Mouse (Mus musculus) embryonic fibroblast, embryonic 13.5 days (primary cell): ENCODE measurements around the gene Gabrb3. TPM values are rescaled to one million over a fixed set of nuclear protein-coding genes. Genes with fewer than 3 reads are reported as not detected.

Experiments used
- H3K27ac ChIP-seq: 2 replicates; pipeline ENCODE4 v1.5.1; 2012; ENCODE audit warnings: low read length, control low read depth, inconsistent platforms; ENCODE audit not compliant: insufficient read depth
- H3K4me1 ChIP-seq: 2 replicates; pipeline ENCODE4 v1.6.1; 2011; ENCODE audit warnings: low read length; ENCODE audit not compliant: control insufficient read depth, insufficient read depth
- H3K4me3 ChIP-seq: 2 replicates; pipeline ENCODE4 v1.5.1; 2011; ENCODE audit warnings: mild to moderate bottlenecking, control low read depth, low read length; ENCODE audit not compliant: insufficient read depth
- CTCF ChIP-seq: IDR thresholded peaks from 2 replicates; pipeline ENCODE4 v1.5.1; 2011; ENCODE audit warnings: mild to moderate bottlenecking, control low read depth, low read length, moderate library complexity, borderline replicate concordance; ENCODE audit not compliant: insufficient read depth
- POLR2A ChIP-seq: IDR thresholded peaks from 2 replicates; pipeline ENCODE4 v1.6.1; 2011; ENCODE audit warnings: low read depth, mild to moderate bottlenecking, control low read depth, low read length, moderate library complexity
- polyA plus RNA-seq: library from polyadenylated mRNA; stranded (reverse); fragments of >200 nt; gene quantifications from 2 replicates; pipeline ENCODE4 v1.2.4, GENCODE M21; 2011; ENCODE audit warnings: low read depth; ENCODE audit not compliant: missing spikeins, insufficient read length

The Gabrb3 gene
- polyA plus RNA-seq, 1 experiment, result 3.4 TPM

DNA sequence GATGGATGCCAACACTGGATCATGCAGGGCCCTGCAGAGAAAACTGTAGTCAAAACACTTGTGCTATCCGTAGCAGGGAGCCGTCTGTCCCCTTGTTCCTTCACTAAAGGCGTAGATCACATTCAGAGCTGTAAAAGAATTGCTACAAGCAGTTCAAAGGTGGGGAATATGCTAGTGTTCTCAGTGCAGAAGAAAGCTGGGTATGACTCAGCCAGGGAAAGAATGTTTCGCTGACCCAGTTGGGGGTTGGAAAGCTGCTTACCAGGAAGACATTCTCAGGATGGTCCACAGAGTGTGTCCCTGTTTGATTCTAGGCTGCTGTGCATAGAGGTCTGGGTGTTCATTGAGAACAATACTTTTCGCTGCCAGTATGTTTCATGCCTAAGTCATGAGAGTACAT, 177.8 kb downstream of the Gabrb3 start:
- Histone ChIP-seq H3K4me1 (no peaks in the 10 kb centered on the region; the same call in 1 of the 2 replicates), H3K4me3 (no peak overlapping the region), H3K27ac (no peak overlapping the region)
- TF ChIP-seq POLR2A, result no peak
- TF ChIP-seq CTCF, result no peak

DNA sequence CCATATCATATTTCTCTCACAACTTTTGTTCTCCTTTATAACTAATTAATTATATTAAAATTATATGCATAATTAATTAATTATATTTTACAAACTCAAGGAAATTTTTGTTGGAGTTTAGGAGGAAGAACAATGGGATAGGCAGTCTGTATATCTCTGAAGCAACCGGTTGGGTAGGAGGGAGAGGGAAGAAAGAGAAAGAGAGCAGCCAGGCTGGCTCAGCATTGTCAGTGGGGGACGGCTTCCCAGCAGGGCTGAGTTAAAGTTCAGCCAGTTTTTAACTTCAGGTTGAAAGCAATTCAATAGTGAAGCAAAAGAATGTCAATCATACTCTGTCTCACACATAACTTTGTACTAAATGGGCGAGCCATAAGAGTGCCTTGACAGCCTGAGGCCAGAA, 199.2 kb downstream of the Gabrb3 start:
- H3K4me3 ChIP-seq, result no peak overlapping the region
- H3K27ac ChIP-seq, result no peak overlapping the region
- no peaks in the 10 kb centered on the region for H3K4me1 ChIP-seq
- TF ChIP-seq POLR2A (no peak), CTCF (no peak)

DNA sequence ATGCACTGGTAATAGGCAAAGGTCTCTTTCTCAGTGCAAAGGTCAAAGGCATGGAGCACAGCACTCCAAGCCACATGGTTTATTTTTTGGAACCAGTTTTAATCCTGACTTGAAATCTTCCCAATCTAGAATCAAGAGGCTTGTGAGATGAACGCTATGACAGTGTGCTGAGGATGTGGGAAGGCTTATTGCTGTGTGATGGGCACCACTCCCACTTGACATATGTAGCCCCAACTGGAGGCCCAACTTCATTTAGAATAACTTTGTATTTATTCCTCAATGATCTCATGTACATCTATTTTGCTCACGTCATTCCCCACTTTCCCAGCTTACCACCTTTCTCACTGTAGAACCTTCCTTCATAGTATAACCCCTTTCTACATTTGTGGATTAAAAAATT, 200.5 kb downstream of the Gabrb3 start:
- Histone ChIP-seq H3K27ac (no peak overlapping the region), H3K4me3 (no peak overlapping the region), H3K4me1 (no peaks in the 10 kb centered on the region)
- no peak for TF ChIP-seq POLR2A
- no peak for TF ChIP-seq CTCF

DNA sequence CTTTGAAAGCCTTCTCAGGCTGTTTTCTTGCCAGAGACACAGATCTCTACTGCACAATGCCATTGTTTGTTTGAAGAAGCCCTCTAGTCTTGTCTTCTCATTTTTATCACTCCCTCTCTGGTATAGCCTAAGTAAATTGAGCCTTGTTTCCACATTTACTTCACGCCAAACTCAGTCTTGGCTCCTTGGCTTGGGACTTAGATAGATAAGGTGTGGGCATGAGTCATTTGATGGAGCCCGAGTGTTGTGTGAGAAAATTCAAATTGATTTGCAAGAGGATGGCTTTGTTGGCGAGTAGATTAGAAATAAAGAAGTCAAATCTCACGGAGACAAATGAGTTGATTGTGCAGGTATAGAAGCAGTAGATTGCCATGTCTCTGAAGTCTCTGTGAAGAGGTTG, 204.2 kb downstream of the Gabrb3 start:
- TF ChIP-seq POLR2A, result no peak
- TF ChIP-seq CTCF, result no peak
- no peak overlapping the region for H3K4me3 ChIP-seq
- H3K27ac ChIP-seq, result no peak overlapping the region
- H3K4me1 ChIP-seq, result no peaks in the 10 kb centered on the region

DNA sequence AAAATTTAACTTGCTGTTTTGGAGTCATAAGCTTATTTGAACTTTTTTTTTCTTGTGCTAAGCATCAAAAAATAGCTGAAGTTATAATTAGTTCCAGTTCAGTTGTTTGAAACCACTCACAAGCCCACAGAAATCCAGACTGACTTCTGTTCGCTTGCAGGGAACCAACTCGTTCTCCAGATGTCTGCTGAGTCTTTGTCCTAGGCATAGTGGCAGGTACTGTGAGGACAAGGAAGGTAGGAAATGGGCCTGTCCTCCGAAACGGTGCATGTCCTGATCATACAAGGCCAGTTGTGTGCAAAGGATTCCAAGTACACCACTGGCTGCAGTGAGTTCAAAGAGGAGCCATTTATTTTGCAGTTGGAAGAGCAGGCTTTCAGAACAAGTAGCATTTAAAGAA, 215.5 kb downstream of the Gabrb3 start:
- Histone ChIP-seq H3K27ac (no peak overlapping the region), H3K4me3 (no peak overlapping the region), H3K4me1 (no peaks in the 10 kb centered on the region)
- no peak for TF ChIP-seq POLR2A
- no peak for TF ChIP-seq CTCF

DNA sequence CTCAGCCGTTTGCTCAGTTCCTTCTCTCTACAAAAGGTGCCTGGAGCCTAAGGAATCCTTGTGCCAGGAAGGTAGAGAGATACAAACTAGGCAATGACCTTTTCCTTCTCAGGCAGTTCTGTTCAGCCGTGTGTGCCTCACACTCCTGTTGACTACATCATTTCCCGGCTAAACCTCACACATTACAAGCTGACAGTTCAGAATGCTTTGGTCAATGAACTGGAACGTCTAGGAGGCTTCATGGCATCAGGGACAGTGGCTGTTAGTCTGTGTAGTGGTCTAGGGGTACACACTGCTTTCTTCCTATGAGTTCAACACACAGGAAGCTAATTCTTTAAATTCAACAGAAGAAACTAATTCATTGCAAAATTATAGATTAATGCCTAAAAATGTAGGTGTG, 216.2 kb downstream of the Gabrb3 start:
- Histone ChIP-seq H3K4me1 (no peaks in the 10 kb centered on the region), H3K4me3 (no peak overlapping the region), H3K27ac (no peak overlapping the region)
- TF ChIP-seq CTCF, result no peak
- TF ChIP-seq POLR2A, result no peak

DNA sequence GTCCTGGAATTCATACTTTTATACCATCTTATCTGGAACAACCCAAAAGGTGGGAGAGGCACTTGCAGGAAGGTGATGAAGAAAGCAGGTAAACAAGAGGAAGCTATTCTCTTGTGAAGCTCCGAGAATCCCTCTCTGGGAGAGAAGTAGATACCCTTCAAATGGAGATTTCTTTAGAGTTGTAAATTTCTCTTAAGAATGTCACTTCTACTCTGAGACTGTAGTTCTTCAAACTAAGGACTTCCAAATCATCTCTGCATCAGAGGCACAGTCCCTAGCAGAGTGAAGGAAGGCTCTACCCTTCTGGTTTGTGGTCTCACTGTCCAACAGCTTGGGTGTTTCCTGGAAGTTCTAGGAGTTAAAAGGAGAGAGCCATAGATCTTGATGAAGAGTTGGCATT, 221.3 kb downstream of the Gabrb3 start:
- no peak overlapping the region for H3K27ac ChIP-seq
- no peak for TF ChIP-seq CTCF
- no peak for TF ChIP-seq POLR2A
- H3K4me3 ChIP-seq, result no peak overlapping the region
- no peaks in the 10 kb centered on the region for H3K4me1 ChIP-seq

DNA sequence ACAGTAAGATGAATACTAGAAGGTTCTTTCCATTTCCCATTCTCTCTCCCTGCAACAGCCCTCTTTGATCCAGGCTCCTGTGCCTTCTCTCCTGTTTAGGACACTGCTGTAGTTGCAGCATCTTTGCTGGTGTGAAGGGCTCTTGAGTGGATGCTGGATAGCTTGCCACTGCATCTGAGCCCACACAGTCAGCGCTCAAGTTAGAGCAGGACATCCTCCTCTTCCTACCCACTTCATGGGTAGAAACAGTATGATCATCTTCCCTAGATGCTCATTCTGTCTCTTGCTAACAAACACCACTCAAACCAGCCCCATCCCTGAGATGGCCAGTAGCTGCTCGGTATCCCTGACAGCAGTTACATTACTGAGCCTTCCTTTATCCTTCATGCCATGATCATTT, 227.9 kb downstream of the Gabrb3 start:
- Histone ChIP-seq H3K4me3 (no peak overlapping the region), H3K27ac (no peak overlapping the region), H3K4me1 (no peaks in the 10 kb centered on the region)
- TF ChIP-seq POLR2A, result no peak
- TF ChIP-seq CTCF, result no peak

DNA sequence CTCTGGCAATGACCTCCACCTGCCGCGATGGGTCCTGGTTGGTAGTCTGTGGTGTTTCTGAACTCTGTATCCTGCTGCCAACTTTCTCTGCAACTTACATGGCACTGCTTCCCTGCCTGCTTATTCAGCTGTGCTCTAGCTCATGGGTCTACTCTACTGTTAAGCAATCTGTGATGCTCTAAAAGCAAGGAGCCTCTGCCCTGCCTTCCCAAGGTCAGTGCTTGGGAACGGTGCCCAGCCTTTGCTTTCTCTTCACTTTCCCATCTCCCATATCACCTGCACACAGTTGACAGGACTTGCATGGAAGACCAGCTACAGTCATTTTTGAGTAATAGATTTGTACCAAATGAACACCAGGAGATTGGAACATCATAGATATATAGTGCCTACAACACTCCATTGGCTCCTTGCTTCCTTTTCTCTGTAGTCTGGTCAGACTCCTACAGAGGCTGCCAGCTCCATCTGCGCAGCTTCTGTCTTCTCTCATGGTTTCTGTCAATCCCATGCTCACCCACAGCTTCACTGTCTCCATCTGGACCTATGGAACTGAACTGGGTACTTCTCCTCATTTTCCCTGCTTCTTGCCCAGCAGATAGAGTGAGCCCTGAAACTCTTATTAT, 228.8 kb downstream of the Gabrb3 start:
- Histone ChIP-seq H3K4me3 (no peak overlapping the region), H3K4me1 (no peaks in the 10 kb centered on the region), H3K27ac (no peak overlapping the region)
- TF ChIP-seq POLR2A, result no peak
- TF ChIP-seq CTCF, result no peak

DNA sequence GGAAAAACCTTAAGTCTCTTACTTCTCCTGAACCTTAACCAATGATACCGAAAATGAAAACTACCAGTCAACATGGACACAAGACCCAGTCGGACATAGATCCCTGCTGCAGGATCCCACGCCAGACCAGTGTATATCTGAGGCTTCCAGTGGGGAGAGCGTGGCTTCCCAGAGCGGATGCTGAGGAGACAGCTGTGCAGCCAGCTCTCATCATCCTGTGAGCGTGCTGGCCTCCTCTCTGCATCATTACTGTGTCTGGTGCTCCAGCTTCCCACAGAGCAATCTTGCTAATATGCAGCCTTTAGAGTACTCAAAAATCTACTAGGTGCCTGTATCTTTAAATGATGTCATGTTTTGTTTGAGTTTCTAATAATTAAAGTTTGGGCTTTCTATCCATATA, 257.9 kb downstream of the Gabrb3 start:
- Histone ChIP-seq H3K4me3 (no peak overlapping the region), H3K4me1 (no peaks in the 10 kb centered on the region), H3K27ac (no peak overlapping the region)
- TF ChIP-seq POLR2A, result no peak
- no peak for TF ChIP-seq CTCF

DNA sequence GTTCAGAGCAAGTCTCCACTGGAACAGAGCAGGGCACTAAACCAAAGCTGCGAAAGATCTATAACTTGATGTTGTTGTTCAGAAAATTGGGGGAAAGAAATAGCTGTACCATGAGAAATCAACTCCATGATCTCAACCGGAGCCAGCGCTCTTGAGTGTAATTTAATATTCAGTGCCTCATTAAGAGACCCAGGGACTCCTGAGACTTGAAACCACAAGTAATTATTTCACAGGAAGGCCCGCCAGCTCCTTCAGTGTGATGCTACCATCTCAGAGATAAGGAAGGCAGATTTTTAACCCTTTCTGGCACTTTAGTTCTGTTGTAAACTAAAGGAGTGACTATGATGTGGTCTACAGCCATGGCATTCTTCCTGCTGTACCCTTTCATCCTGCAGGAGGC, 270.3 kb downstream of the Gabrb3 start:
- H3K4me1 ChIP-seq, result no peaks in the 10 kb centered on the region; the same call in 1 of the 2 replicates
- no peak for TF ChIP-seq CTCF
- no peak for TF ChIP-seq POLR2A

More for the DNA sequence above, 270.3 kb downstream of the Gabrb3 start:
- Histone ChIP-seq H3K27ac (no peak overlapping the region), H3K4me3 (no peak overlapping the region)
